Mouse (Mus musculus): ENCODE measurements around the gene Golga2.

DNA sequence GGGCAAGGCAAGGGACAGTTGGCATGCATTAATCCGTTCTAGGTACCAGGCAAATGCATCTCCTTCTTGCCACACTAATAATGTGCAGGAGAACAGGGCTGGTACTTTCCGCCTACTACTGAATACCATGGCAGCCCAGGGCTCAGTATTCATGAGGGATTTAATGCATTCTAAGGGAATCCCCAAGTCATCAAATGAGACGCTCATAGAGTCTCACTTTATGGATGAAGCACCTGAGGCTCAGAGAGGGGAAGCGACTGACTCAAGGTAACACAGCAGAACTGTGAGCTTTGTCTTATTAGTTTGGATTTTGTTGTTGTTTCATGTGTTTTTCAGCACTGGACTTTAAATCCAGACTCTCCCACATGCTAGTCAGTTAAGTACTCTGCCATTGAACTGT, 54.9 kb downstream of the Golga2 start:
- no peak for TF ChIP-seq CTCF (IDR thresholded peaks at IDR 0.05; ENCODE audit: low read depth)
- TF ChIP-seq EP300 (IDR thresholded peaks at IDR 0.05; ENCODE audit: low read depth): no peak

All from liver, postnatal 0 days (tissue).